Mouse (Mus musculus) 416B (cell line): ENCODE data around the gene Fxyd4.

Experiments
- DNase-seq: peaks from one replicate; pipeline ENCODE4 v3.0.0; 2011; ENCODE audit warnings: low read depth

Gene Fxyd4

GRCm38 (mm10) chr6:117918043-117918442, 19.4 kb downstream of the Fxyd4 start:
- no peak for DNase-seq

DNA sequence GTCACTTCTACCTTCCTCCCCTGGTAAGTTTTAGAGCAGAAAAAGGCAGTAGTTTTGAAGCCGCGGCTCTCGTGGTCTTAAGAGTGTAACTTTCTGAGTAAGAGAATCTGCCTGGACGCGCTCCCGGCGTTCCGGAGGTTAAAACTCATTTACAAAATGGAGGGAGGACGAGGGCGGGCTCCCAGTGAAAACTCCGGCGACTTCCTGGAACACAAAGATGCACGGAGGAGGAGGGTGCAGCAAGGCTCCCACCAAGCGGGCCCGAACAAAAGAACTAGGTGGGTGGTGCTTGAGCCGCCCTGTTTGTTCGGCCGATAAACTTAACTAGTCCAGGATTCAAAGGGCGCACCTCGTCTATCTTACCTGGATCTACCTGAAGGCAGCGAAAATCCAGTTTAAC, 19.9 kb downstream of the Fxyd4 start:
- DNase-seq = peak; percentile 78

DNA sequence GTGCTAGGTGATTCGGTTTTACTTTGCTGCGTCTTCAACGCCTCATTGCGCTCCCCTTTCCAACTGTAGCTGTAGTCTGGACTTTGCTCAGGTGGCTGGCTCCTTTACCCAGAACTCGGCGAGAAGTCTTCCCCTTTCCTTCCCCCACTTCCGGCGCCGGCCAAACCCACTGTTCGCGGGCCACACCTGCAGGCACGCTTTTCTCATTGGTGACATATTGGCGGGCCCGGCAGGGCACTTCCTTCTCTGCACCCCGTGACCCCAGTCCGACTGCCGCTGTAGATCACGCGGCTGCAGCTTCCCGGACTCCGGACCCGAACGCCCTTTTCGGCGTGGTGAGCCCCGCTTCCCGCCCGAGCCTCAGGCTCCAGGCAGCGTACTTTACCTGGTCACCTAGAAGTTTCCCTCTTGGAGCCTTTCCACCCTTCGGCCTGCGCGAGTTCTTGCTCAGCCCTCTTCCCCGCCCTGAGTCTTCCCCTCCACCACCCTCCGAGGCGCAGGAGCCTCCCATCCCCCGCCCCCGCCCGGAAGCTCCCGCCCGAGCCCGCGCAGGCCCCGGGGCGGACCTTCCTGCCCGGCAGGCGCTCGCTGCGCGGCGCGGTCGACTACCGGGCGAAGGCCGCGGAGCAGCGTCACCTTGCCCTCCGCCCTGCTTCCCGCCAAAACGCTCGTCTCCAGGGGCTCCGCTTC, 20.6 kb downstream of the Fxyd4 start:
- DNase-seq = peak; percentile 91

DNA sequence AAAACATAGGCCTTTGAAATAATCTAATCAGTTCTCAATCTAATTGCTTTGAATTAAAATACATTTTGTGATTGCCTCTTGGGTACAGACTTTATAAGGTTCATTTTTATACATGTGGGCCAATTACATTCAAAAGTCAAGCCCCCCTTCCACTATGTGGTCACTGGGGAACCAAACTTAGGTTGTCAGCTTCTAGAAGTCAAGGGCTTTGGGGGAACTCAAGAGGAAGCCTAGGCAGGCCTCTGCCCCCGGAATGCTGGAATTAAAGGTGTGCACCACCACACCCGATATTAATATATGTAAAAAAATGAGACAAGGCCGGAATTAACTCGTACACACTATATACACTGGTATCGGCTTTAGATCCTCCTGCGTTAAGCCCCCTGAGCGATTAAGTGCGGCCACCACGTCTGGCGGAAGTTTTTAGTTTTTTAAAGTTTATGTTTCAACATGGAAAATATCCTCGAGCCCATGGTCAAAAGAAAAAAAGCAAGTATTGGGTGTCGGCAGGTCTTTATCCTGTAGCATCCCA, 21.2 kb downstream of the Fxyd4 start:
- no peak for DNase-seq

DNA sequence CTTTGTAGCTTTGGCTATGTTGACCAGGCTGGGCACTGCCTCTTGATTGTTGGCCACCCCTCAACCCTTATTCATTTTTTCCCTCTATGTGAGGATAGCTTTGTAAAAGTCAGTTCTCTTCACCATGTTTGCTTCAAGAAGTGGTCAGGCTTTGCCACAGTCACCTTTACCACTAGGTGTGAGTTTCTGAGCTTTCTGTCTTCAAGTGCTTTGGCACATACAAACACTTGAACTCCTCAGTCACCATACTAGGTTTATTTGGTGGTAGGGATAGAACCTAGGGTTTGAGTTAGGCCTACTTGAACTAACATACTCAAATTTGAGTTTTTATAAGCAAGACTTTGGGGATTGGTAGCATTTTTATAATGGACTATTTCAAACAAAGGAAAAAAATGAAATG, 23.0 kb downstream of the Fxyd4 start:
- no peak for DNase-seq

DNA sequence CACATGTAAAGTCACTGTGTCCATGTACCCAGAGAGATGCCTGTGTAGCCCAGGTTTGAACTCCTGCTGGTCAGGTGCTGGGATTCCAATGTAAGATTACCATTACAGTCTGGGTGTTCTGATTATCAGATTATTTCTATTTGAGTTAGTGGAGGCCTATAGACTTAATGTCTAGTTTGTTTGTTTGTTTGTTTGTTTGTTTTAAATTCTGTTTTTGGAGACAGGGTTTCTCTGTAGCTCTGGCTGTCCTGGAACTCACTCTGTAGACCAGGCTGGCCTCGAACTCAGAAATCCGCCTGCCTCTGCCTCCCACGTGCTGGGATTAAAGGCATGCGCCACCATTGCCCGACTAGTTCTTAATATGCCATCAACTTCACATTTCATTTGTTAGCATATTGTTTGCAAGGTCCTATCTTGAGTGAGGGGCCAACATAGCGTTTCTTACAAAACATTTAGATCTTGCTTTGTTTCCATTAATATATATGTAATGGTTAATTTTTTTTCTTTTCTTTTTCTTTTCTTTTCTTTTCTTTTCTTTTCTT, 27.3 kb downstream of the Fxyd4 start:
- DNase-seq = no peak

DNA sequence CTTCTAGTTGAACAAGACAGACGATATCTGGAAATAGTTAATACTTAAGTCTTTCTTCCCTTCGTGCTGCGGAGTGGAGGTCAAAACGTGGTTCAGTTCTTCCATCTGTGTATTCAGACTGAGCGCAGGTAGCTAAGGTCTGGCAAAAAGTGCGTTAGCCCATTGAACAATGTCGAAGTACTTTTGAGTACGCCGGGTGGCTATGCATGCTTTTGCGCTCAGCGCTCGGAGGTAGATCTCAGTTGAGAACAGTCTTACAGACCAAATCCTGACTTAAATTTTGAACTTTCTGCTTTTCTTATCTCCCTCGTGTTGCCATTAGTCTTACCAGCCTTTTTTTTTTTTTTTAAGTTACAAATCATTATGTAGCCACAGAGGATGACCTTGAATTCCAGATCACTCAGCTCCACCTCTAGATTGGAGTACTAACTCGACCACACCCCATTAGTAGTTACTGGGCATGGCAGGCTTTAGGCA, 29.0 kb downstream of the Fxyd4 start:
- DNase-seq = peak; percentile 74

DNA sequence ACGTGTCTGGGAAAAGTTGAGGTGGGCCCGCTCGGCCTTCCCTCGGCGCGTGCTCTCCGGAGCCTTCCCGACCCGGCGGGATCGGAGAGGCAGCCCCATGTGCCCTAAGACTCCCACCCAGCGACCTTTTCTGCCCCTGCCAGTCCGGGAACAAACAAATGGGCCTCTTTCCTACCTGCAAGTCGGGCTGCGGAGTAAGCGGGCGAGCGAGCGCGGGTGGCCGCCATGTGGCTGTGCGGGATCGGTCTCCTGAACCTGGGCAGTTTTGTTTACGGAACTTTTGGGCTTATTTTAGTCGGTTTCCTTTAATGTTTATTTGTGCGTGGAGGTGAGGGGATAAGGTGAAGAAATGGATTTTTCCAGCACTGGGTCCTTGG, 29.5 kb downstream of the Fxyd4 start:
- no peak for DNase-seq

DNA sequence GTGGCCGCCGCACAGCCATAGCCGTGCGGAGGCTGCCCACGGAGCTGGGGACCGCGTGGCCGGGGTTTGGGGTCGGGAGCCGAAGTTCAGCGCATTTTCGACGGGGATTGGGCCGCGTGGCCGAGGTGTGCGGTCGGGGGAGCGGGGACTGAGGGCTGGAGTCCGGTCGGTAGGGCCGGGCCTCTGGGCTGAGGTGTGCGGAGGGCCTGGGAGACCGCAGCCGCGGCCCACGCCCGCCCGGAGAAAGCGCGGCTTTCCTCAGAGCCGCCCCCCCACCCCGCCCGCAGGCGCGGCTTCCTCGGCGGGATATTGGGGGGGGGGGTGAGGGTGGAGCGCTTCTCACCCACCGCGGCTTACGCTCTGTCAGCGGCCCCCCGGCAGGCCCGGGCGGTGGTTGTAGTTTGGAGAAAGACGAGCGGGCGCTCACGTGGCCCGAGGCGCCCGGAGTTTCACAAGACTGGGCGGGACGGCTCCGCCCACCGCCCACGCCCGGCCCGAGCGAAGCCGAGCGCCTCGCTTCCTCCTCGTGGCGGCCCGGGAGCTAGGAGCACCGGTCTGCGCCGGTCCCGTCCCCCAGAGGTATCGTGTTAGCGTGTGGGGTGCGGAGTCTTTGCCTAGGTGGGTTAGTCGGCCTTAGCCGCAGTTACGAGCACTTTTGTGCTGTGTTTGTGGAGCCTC, 30.1 kb downstream of the Fxyd4 start:
- DNase-seq = peak; percentile 94

DNA sequence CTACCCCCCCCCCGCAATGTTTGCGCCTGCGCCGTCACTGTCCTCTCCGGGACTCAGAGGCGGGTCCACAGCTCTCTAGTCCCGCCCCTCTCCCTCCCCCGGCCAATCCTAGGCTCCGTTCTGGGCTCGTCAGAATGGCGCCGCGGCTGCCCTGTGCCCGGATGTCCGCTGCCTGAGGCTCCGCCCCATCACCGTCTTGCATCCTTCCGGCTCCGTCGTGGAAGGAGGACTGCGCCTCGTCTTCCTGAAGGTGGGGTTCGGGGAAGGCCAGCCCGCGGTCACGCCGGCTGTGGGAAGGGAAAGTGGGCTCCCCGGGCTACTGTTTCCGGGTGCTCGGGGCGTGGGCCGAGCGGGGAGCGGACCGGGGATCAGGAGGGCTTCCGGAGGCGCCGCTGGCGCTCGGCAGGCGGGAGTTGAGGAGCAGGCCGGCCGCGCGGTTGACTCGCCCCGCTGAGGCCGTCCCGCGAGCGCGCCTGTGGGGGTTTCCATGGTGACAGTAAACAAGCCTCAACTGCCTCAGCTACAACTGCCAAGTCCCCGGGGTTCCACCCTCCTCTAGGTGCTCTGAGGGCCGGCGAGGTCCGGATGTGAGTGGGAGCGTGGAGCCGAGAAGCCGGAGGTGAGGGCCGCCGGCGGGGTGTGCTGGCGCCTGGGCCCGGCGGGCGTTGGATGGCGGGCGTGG, 30.8 kb downstream of the Fxyd4 start:
- peak; percentile 98 for DNase-seq

DNA sequence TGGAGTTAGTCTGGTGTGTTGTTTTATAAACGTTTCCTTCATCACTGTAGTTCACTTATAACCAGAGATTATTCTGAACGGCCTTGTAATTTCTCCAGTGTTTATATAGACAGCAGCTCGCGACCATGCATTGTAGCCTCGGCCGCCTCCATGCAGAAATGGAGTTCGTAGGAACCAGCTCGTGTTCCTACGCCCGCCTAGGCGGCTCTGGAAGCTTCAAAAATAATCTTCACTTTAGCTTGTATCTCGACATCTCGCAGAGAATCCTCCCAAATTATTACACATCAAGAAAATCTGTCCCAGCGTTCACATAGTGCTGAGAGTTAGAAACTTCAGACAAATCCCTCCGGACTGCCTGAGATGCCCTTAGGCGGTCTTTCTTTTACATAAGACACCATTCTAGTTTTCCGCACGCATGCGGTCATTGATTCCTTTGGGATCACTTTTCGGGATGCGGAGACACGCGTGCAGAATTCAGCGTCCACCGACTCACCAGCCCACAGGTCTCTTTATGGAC, 31.4 kb downstream of the Fxyd4 start:
- DNase-seq = peak; percentile 78

GRCm38 (mm10) chr6:117905260-117905930, 32.1 kb downstream of the Fxyd4 start:
- DNase-seq = peak; percentile 65

GRCm38 (mm10) chr6:117903836-117904235, 33.7 kb downstream of the Fxyd4 start:
- no peak for DNase-seq

- DNase-seq = no peak
Observed at GRCm38 (mm10) chr6:117902556-117902955, 34.9 kb downstream of the Fxyd4 start.

DNA sequence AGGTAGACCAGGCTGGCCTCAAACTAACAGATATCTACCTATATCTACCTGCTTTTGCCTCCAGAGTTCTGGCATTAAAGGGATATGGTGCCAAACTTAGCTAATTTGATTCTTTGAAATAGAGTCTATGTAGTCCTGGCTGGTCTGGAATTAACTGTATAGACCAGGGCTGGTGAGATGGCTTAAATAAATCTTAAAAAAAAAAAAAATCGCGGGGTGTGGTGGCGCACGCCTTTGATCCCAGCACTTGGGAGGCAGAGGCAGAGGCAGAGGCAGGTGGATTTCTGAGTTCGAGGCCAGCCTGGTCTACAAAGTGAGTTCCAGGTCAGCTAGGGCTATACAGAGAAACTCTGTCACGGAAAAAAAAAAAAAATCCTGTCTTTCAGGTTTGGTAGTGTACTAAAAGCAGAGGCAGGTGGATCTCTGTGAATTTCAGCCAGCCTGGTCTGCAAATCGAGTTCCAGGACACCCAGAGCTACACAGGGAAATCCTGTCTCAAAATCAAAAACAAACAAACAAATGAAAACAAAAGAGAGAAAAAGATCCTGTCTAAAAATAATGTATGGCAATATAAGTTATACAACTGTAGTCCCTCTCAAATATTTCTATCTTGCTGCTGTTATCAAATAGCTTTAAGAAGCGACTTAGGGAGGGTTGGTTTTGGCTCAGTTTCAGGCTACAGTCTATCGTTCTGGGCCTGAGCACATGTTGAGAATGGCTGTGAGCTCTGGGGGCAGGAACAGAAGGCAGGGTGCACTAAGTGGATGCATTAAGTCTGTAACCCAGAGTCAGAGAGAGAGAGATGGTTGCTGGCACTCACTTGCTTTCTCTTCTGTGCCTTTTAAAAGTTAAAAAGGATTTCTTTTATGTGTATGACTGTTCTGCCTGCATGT, 35.7 kb downstream of the Fxyd4 start:
- DNase-seq = no peak

DNA sequence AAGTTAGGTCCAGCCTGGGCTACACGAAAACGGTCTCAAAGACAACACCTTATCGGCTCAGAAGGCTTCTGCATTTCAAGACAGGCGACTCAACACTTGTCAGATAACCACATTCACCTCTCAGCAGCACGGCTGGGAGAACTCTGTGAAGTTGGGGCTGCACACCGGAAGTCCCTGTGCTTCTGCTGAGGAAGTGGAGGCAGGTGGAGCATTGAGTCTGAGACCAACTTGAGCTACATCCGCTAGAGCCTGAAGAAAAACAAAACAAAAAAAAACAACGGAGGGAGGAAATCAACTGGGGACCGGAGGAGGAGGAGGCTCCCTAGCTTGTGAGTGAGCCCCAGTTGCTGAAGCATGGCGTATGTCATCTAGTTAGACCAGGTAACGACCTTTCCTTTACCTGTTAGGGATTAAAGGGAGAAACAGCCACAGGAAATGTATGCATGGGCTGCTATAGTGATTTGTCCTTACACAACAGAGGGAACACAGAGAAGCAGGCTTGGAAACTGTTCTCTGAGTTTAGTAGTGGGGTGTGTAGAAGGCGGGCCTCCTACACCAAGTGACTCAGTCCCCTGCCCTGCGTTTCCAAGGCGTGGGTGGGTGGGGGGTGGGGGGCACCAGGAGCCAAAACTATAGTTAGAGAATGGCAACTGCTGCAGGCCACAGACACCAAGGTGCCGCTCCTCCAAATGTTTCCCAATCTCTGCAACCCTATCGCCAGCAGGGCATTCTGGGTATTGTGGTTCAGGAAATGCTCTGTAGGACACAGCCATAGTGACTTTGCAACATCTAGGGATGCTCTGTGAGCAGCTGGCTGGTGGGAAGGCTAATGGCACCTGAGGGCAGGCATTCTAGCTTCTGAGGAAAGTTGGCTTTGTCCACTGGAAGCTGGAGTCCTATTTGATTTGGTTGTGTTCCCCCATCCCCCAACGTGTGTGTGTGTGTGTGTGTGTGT, 37.1 kb downstream of the Fxyd4 start, which contains the start of gene Hnrnpf:
Hnrnpf (plus strand) TSS at position 199 of the 955 bp plus-strand sequence.
- DNase-seq = peak; percentile 79

DNA sequence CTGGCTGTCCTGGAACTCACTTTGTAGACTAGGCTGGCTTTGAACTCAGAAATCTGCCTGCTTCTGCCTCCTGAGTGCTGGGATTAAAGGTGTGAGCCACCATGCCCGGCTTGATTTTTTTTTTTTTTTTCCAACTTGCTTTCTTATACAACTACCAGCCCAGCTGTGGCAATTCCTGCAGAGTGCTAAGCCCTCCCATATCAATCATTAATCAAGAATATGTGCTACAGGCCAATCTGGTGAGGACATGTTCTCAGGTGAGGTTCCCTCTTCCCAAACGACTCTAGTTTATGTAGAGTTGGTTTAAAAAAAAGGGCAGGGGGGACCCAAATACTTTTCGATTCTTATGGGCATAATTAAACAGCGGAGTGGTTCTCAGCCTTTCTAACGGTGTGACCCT, 39.7 kb downstream of the Fxyd4 start:
- DNase-seq = no peak

DNA sequence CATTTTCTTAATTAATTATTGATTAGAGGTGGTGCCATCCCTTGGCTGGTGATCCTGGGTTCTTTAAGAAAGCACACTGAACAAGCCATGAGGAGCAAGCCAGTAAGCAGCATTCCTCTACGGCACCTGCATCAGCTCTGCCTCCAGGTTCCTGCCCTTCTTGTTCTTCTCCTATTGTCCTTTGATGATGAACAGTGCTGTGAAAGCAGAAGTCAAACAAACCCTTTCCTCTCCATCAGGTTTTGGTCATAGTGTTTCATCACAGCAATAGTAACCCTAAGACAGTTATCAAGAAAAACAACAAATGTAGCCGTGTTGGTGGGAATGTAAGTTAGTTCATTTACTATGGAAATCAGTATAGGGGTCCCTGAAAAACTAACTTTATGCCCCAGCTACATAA, 44.1 kb downstream of the Fxyd4 start:
- DNase-seq = no peak

DNA sequence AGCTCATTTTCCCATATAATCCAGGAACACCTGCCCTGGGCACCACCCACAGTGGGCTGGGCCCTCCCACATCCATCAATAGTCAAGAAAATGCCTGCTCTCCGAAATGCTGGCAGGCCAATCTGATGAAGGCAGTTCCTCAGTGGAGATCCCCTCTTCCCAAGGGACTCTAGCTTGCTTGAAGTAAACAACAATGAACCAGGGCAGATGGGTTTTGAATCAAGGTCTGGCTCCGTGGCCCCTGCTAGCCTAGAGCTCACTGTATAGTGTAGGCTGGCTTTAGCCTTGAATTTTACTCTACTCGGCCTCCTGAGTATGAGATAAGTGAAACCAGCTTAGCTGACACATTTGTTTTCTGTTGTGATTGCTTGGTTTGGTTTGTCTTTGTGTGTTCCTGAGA, 45.1 kb downstream of the Fxyd4 start:
- no peak for DNase-seq
